Mouse (Mus musculus) G1E (cell line): ENCODE results near the gene Slc44a2. TPM values are rescaled to one million over a fixed set of nuclear protein-coding genes. Genes with fewer than 3 reads are reported as not detected.

Experiments used
- ATAC-seq: 2 replicates; pipeline ENCODE4 v1.8.0; 2016; ENCODE audit warnings: mild to moderate bottlenecking; ENCODE audit not compliant: insufficient number of reproducible peaks, poor library complexity, low FRiP score, severe bottlenecking; ENCODE audit errors: extremely low read depth
- DNase-seq: peaks from one replicate; pipeline ENCODE4 v3.0.0; 2012; ENCODE audit warnings: low spot score
- H3K27me3 ChIP-seq: 2 replicates; pipeline ENCODE4 v1.6.1; 2012; ENCODE audit warnings: mild to moderate bottlenecking, low read length, inconsistent platforms; ENCODE audit not compliant: insufficient read depth
- H3K36me3 ChIP-seq: replicated peaks from 2 replicates; pipeline ENCODE3; 2012; ENCODE audit warnings: mild to moderate bottlenecking, inconsistent platforms
- H3K4me1 ChIP-seq: 2 replicates; pipeline ENCODE4 v1.6.1; 2012; ENCODE audit warnings: low read depth, low read length, inconsistent platforms, mixed read lengths; ENCODE audit not compliant: insufficient read depth
- H3K4me3 ChIP-seq: 2 replicates; pipeline ENCODE4 v1.5.1; 2012; ENCODE audit warnings: low read depth, mild to moderate bottlenecking, inconsistent platforms, low read length, moderate library complexity, mixed read lengths
- H3K9me3 ChIP-seq: replicated peaks from 2 replicates; pipeline ENCODE4 v1.6.1; 2012; ENCODE audit warnings: inconsistent platforms
- CTCF ChIP-seq: IDR thresholded peaks from 2 replicates; pipeline ENCODE4 v1.5.1; 2012; ENCODE audit warnings: low read depth, low read length, inconsistent platforms, mixed read lengths
- GATA1 ChIP-seq: IDR thresholded peaks from 2 replicates; pipeline ENCODE4 v1.6.1; 2012; ENCODE audit warnings: borderline replicate concordance, low read length, inconsistent platforms, mixed read lengths
- GATA2 ChIP-seq: IDR thresholded peaks from 2 replicates; pipeline ENCODE4 v1.6.1; 2012; ENCODE audit warnings: low read depth, low read length, inconsistent platforms, borderline replicate concordance
- POLR2AphosphoS5 ChIP-seq: IDR thresholded peaks from 2 replicates; pipeline ENCODE4 v1.6.1; 2012; ENCODE audit warnings: low read depth, low read length, inconsistent platforms; ENCODE audit not compliant: insufficient replicate concordance
- TAL1 ChIP-seq: conservative IDR thresholded peaks from 2 replicates; pipeline ENCODE4 v1.6.1; 2012; ENCODE audit warnings: low read depth, low read length, inconsistent platforms, mixed read lengths
- polyA plus RNA-seq: library from polyadenylated mRNA; stranded (reverse); fragments of >175 nt; gene quantifications from 2 replicates; pipeline ENCODE4 v1.2.3, GENCODE M21; 2012
- total RNA-seq, 2 experiments: library from RNA; stranded (forward) in 1 of 2; stranded (reverse) in 1 of 2; fragments of 200-1000 nt in 1 of 2; fragments of >200 nt in 1 of 2; fragmentation: Nextera tagmentation in 1 of 2; gene quantifications; 2 replicates each; pipeline ENCODE4 v1.2.3; 2014 to 2017

Gene Slc44a2
- total RNA-seq (2014; fragmentation: Nextera tagmentation) (42.2 and 52.7 TPM in 2 replicates), total RNA-seq (2017) (35.5 and 35.7 TPM in 2 replicates), polyA plus RNA-seq (45.4 and 56.8 TPM in 2 replicates)

- Histone ChIP-seq H3K4me1 (peaks cover 44% of the 10 kb centered on the region), H3K36me3 (peaks cover 22% of the 10 kb centered on the region), H3K4me3 (peak within 1 kb of the TSS; percentile 82), H3K27me3 (no peaks in the 10 kb centered on the region), H3K9me3 (no peaks in the 10 kb centered on the region; the same call in 1 of the 2 replicates)
- ATAC-seq (peak; percentile 69), DNase-seq (peak; percentile 76)
- no peak for TF ChIP-seq CTCF
- TF ChIP-seq GATA1 = no peak
- no peak for TF ChIP-seq POLR2AphosphoS5
- no peak for TF ChIP-seq TAL1
Measured at GRCm38 (mm10) chr9:21320619-21321512, at the start of gene Slc44a2. TSS of gene Slc44a2 (plus strand) at chr9:21320698.

DNA sequence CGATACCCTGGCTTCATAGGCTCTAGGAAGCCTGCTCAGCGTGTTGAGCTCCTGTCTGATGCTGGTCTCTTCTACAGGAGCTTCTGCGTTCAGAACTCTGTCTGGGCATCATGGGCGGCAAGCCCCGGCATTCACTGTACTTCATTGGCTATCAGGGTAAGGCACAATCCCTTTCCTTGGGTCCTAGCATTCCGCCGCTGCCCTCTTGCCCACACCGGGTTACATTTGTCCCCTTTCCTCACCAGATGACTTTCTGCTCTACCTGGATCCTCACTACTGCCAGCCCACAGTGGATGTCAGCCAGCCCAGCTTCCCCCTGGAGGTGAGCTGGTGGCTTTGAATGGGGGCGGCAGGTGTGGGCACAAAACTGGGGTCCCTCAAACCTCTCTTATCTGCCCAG is 48.1 kb upstream of the Slc44a2 start:
- Histone ChIP-seq H3K4me3 (no peak overlapping the region), H3K9me3 (no peaks in the 10 kb centered on the region), H3K27me3 (no peaks in the 10 kb centered on the region), H3K36me3 (peaks cover 98% of the 10 kb centered on the region), H3K4me1 (peaks cover 61% of the 10 kb centered on the region)
- DNase-seq (no peak), ATAC-seq (no peak)
- TF ChIP-seq CTCF (no peak), TAL1 (no peak), GATA2 (no peak), POLR2AphosphoS5 (no peak), GATA1 (no peak)

GRCm38 (mm10) chr9:21273094-21273493 is 47.4 kb upstream of the Slc44a2 start:
- peaks cover 99% of the 10 kb centered on the region for H3K36me3 ChIP-seq
- TF ChIP-seq GATA2 (no peak), GATA1 (no peak), TAL1 (no peak), POLR2AphosphoS5 (no peak), CTCF (no peak)
- no peak for ATAC-seq
- peaks cover 61% of the 10 kb centered on the region for H3K4me1 ChIP-seq
- H3K4me3 ChIP-seq = no peak overlapping the region
- no peaks in the 10 kb centered on the region for H3K9me3 ChIP-seq
- DNase-seq = no peak
- H3K27me3 ChIP-seq = no peaks in the 10 kb centered on the region

- Histone ChIP-seq H3K36me3 (peaks cover 99% of the 10 kb centered on the region), H3K4me3 (no peak overlapping the region), H3K27me3 (no peaks in the 10 kb centered on the region), H3K9me3 (no peaks in the 10 kb centered on the region), H3K4me1 (peaks cover 57% of the 10 kb centered on the region)
- ATAC-seq (no peak), DNase-seq (no peak)
- TF ChIP-seq CTCF = no peak
- no peak for TF ChIP-seq TAL1
- no peak for TF ChIP-seq GATA2
- no peak for TF ChIP-seq POLR2AphosphoS5
- TF ChIP-seq GATA1 = no peak
Measured at GRCm38 (mm10) chr9:21273520-21274228, 46.8 kb upstream of the Slc44a2 start.

GRCm38 (mm10) chr9:21274336-21274735 is 46.2 kb upstream of the Slc44a2 start:
- no peaks in the 10 kb centered on the region for H3K27me3 ChIP-seq
- TF ChIP-seq GATA2 = no peak
- no peak for TF ChIP-seq CTCF
- TF ChIP-seq POLR2AphosphoS5 = no peak
- no peak for TF ChIP-seq GATA1
- TF ChIP-seq TAL1 = no peak
- H3K4me3 ChIP-seq = no peak overlapping the region
- peaks cover 99% of the 10 kb centered on the region for H3K36me3 ChIP-seq
- DNase-seq (no peak), ATAC-seq (no peak)
- no peaks in the 10 kb centered on the region for H3K9me3 ChIP-seq
- H3K4me1 ChIP-seq = peaks cover 63% of the 10 kb centered on the region

- TF ChIP-seq POLR2AphosphoS5 (no peak), TAL1 (0 out of 2 replicates have a peak, but pooled peaks have one; percentile 19), CTCF (no peak), GATA2 (no peak), GATA1 (no peak)
- ATAC-seq (no peak), DNase-seq (no peak)
- no peak overlapping the region for H3K4me3 ChIP-seq
- H3K4me1 ChIP-seq = peaks cover 66% of the 10 kb centered on the region
- H3K36me3 ChIP-seq = peaks cover 100% of the 10 kb centered on the region
- H3K9me3 ChIP-seq = no peaks in the 10 kb centered on the region
- H3K27me3 ChIP-seq = no peaks in the 10 kb centered on the region
Measured at GRCm38 (mm10) chr9:21275013-21275710, 45.3 kb upstream of the Slc44a2 start.
